Mouse (Mus musculus) ES-E14 (cell line): Measurements from ENCODE around the gene Slc41a1. TPM values are rescaled to one million over a fixed set of nuclear protein-coding genes. Genes with fewer than 3 reads are reported as not detected.
A peak's percentile ranks its signal among the peaks of the same experiment; 100 is the strongest.

Source experiments
- DNase-seq: peaks from one replicate; pipeline ENCODE4 v3.0.0-alpha.2; 2013; ENCODE audit warnings: low read depth, low spot score
- H3K27ac ChIP-seq: 2 replicates; pipeline ENCODE4 v1.5.1; 2012; ENCODE audit warnings: low read depth, mild to moderate bottlenecking, low read length, moderate library complexity, mixed read lengths; ENCODE audit not compliant: poor library complexity, insufficient read depth, severe bottlenecking
- H3K36me3 ChIP-seq: 2 replicates; pipeline ENCODE4 v1.6.1; 2012; ENCODE audit warnings: mild to moderate bottlenecking, low read length, moderate library complexity, mixed read lengths; ENCODE audit not compliant: control insufficient read depth, poor library complexity, insufficient read depth, severe bottlenecking
- H3K4me1 ChIP-seq, 2 experiments: fragments of 150-350 bp in 1 of 2; sonication (generic) in 1 of 2; 2 replicates each; pipeline ENCODE4 v1.6.1; 2012; ENCODE audit warnings: low read length in 2 of 2, mild to moderate bottlenecking in 1 of 2, mixed read lengths in 1 of 2; ENCODE audit not compliant: control insufficient read depth in 2 of 2, insufficient read depth in 2 of 2, poor library complexity in 1 of 2
- H3K4me3 ChIP-seq, 2 experiments: fragments of 150-350 bp in 1 of 2; sonication (generic) in 1 of 2; 2 replicates each; pipeline ENCODE4 v1.5.1; 2012; ENCODE audit warnings: low read length in 2 of 2, low read depth in 1 of 2, mild to moderate bottlenecking in 1 of 2, mixed read lengths in 1 of 2; ENCODE audit not compliant: insufficient read depth in 1 of 2, poor library complexity in 1 of 2, severe bottlenecking in 1 of 2
- H3K9ac ChIP-seq: 2 replicates; pipeline ENCODE4 v1.6.1; 2012; ENCODE audit warnings: low read depth, mild to moderate bottlenecking, low read length, mixed read lengths; ENCODE audit not compliant: poor library complexity, insufficient read depth, severe bottlenecking
- H3K9me3 ChIP-seq: fragments of 150-350 bp; sonication (generic); 2 replicates; pipeline ENCODE4 v1.6.1; 2012; ENCODE audit warnings: low read depth, mild to moderate bottlenecking, low read length; ENCODE audit not compliant: control insufficient read depth, insufficient read depth
- CHD2 ChIP-seq: IDR thresholded peaks from 2 replicates; pipeline ENCODE4 v1.6.1; 2014; ENCODE audit warnings: mild to moderate bottlenecking, low read depth, low read length, inconsistent platforms
- HCFC1 ChIP-seq: IDR thresholded peaks from 2 replicates; pipeline ENCODE4 v1.6.1; 2012; ENCODE audit warnings: low read length, inconsistent platforms, borderline replicate concordance; ENCODE audit not compliant: insufficient read depth
- MAFK ChIP-seq: IDR thresholded peaks from 2 replicates; pipeline ENCODE4 v1.6.1; 2014; ENCODE audit warnings: mild to moderate bottlenecking, low read depth, low read length, inconsistent platforms; ENCODE audit not compliant: insufficient read depth
- ZC3H11A ChIP-seq: IDR thresholded peaks from 2 replicates; pipeline ENCODE4 v1.6.1; 2012; ENCODE audit warnings: low read depth, mild to moderate bottlenecking, inconsistent platforms, low read length, borderline replicate concordance
- ZNF384 ChIP-seq: IDR thresholded peaks from 2 replicates; pipeline ENCODE4 v1.6.1; 2012; ENCODE audit warnings: low read depth, low read length, inconsistent platforms
- in situ Hi-C, 2 experiments: fragments of 600-800 bp; cut with MboI; formaldehyde crosslinking; loops; one replicate each; pipeline ENCODE4 v1.15.1; 2025; ENCODE audit warnings: low sequenced_read_pairs in 2 of 2, inconsistent platforms in 1 of 2; ENCODE audit not compliant: unreplicated experiment in 2 of 2
- total RNA-seq: library from RNA; depleted of rRNA; stranded (reverse); fragments of 300-350 nt; gene quantifications from 2 replicates; pipeline ENCODE4 v1.2.3, GENCODE M21; 2012

Slc41a1 gene
- total RNA-seq, 1 experiment = 17.3 TPM

GRCm38 (mm10) chr1:131822856-131823492 lies 4.3 kb upstream of the Slc41a1 start:
- H3K4me3 ChIP-seq = no peak overlapping the region
- in situ Hi-C loops = no loop called here
- no peak overlapping the region for H3K27ac ChIP-seq
- no peak overlapping the region for H3K9ac ChIP-seq
- H3K4me1 ChIP-seq = peaks cover 5% of the 10 kb centered on the region in 2 experiments; a peak in 3 of 4 replicates
- H3K36me3 ChIP-seq = no peaks in the 10 kb centered on the region
- no peaks in the 10 kb centered on the region for H3K9me3 ChIP-seq
- no peak for DNase-seq
- no peak for TF ChIP-seq ZC3H11A
- TF ChIP-seq ZNF384 = no peak
- TF ChIP-seq HCFC1 = no peak
- TF ChIP-seq MAFK = no peak
- TF ChIP-seq CHD2 = no peak

- no peaks in the 10 kb centered on the region for H3K36me3 ChIP-seq
- no peak overlapping the region for H3K27ac ChIP-seq
- H3K4me1 ChIP-seq = peaks cover 5% of the 10 kb centered on the region in 2 experiments; a peak in 3 of 4 replicates
- DNase-seq = no peak
- in situ Hi-C loops = no loop called here
- H3K4me3 ChIP-seq = no peak overlapping the region
- no peak overlapping the region for H3K9ac ChIP-seq
- H3K9me3 ChIP-seq = no peaks in the 10 kb centered on the region
- no peak for TF ChIP-seq MAFK
- no peak for TF ChIP-seq HCFC1
- TF ChIP-seq CHD2 = no peak
- TF ChIP-seq ZNF384 = no peak
- no peak for TF ChIP-seq ZC3H11A
These were observed 3.7 kb upstream of the Slc41a1 start for GRCm38 (mm10) chr1:131823563-131823962.

DNA sequence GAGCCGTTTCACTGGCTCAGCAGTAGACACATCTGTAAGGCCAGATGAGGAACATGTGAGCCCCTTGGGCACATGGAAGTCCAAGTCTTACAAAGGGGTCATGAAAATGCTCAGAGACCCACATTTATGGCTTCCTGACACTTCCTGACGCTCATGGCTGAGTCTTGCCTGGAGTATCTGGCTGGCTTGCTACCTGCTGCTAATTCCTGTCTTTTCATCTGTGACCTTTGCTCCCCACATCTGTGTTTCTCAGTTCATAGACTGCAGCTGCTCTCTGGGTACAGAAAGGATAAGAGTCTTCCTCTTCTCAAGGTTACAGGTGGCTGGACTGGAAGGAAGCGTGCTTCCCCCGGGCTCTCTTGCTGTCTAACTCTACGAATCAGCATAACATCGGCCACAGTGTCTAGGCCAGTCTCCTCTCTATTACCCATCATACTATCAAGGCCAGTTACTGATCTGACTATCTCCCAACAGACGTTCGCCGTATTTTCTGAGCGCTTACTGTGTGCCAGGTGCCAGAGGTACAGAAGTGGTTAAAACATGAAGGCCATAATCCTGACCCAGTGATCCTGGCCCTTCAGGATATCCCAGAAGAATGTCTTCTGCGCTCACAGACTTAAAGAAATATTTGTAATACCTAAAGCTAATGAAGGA lies 2.6 kb upstream of the Slc41a1 start:
- Histone ChIP-seq H3K27ac (no peak overlapping the region), H3K4me3 (no peak overlapping the region), H3K9me3 (no peaks in the 10 kb centered on the region), H3K4me1 (peaks cover 5 to 10% of the 10 kb centered on the region in 2 experiments), H3K9ac (no peak overlapping the region), H3K36me3 (no peaks in the 10 kb centered on the region)
- DNase-seq = no peak
- in situ Hi-C loops = no loop called here
- TF ChIP-seq HCFC1 = no peak
- no peak for TF ChIP-seq ZC3H11A
- TF ChIP-seq ZNF384 = no peak
- no peak for TF ChIP-seq MAFK
- no peak for TF ChIP-seq CHD2

DNA sequence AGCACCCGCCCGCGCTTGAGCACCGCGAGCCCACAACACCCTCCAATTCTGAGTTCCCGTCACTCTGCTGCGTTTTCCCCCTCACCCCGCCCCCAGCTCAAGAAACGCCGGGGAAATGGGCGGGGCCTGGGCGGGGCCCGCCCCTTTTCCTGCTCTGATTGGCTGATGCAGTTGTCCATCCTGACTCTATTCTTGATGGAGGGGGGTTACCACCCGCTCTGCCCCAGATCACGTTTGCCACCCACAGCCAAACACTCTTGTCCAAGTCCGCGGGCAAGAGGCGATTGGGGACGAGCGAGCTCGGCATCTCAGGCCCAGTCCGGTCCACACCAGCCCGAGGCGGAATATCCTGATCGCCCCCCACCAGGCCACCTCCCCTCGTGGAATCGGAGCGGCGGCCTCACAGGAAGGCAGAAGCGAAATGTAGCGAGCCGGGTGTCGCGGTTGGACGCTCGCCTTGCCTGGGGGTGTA lies 530 bp downstream of the Slc41a1 start:
- Histone ChIP-seq H3K4me3 (peak overlapping the region; percentile 91 to 94), H3K9me3 (no peaks in the 10 kb centered on the region), H3K36me3 (peaks cover 15% of the 10 kb centered on the region; the same call in 1 of the 2 replicates), H3K27ac (peak overlapping the region; percentile 41; the same call in 1 of the 2 replicates), H3K9ac (peak overlapping the region; percentile 93), H3K4me1 (peaks cover 4 to 8% of the 10 kb centered on the region in 2 experiments; a peak in 3 of 4 replicates)
- TF ChIP-seq ZC3H11A (no peak), CHD2 (peak; percentile 74; the same call in 1 of the 2 replicates)
- DNase-seq = peak; percentile 92
- in situ Hi-C loops = no loop called here
